Mouse (Mus musculus): ENCODE results near the gene Prpf8. TPM values are rescaled to one million over a fixed set of nuclear protein-coding genes. Genes with fewer than 3 reads are reported as not detected.

The Prpf8 gene
- polyA plus RNA-seq, 1 experiment = 148 TPM

DNA sequence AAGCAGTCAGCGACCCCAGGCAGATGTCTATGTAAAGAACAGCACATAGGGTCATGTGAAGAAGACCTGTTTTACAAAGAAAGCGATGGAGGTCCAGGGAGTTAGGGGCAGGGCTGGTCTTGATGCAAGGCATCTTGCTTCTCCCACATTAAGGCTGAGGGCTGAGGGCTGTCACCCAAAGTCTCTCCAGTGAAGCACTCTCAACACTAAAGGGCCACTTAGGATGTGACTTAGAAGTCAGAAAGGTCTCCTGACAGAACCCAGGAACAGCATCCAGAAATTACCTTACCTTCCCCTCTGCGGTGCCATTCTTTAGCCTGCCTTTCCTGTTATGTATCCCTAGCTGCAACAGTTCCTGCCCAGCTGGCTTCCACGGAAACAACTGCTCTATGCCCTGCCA is 35.0 kb downstream of the Prpf8 start:
- TF ChIP-seq POLR2A (IDR thresholded peaks at IDR 0.05; ENCODE audit: insufficient read depth, low read depth, low read length) (no peak), CTCF (IDR thresholded peaks at IDR 0.05; ENCODE audit: insufficient read depth, low read depth, low read length) (no peak)
- no peak overlapping the region for H3K4me3 ChIP-seq (ENCODE audit: insufficient read depth, low read depth, low read length)
- 83% methylated on average over 4 of the region's 4 CpGs for WGBS
- H3K27ac ChIP-seq (ENCODE audit: insufficient read depth, low read depth, low read length) = no peak overlapping the region
- peaks cover 7% of the 10 kb centered on the region for H3K4me1 ChIP-seq (ENCODE audit: control insufficient read depth, insufficient read depth, low read length)

DNA sequence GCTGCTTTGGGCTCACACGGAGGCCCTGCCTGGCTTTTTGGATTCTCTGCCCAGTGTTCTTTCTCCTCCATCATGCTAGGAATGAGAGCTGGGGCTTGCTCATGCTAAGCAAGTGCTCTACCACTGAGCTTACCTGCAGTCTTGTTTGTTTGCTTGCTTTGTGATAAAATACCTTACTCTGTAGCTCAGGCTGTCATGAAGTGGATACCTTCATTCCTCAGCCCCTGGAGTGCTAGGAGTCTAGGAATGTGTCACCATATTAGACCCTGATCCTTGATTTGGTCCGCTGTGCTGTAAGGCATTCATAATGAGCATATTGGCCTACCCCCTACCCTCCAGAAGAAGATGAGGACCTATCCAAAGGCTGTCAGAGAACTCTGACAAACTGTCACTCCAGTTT is 36.2 kb downstream of the Prpf8 start:
- WGBS = 91% methylated on average over 2 of the region's 2 CpGs
- no peak for TF ChIP-seq POLR2A (IDR thresholded peaks at IDR 0.05; ENCODE audit: insufficient read depth, low read depth, low read length)
- no peak for TF ChIP-seq CTCF (IDR thresholded peaks at IDR 0.05; ENCODE audit: insufficient read depth, low read depth, low read length)
- H3K27ac ChIP-seq (ENCODE audit: insufficient read depth, low read depth, low read length) = no peak overlapping the region

GRCm38 (mm10) chr11:75525531-75526125 is 39.0 kb downstream of the Prpf8 start:
- H3K4me1 ChIP-seq (ENCODE audit: control insufficient read depth, insufficient read depth, low read length) = no peaks in the 10 kb centered on the region
- H3K4me3 ChIP-seq (ENCODE audit: insufficient read depth, low read depth, low read length) = no peak overlapping the region
- no peak overlapping the region for H3K27ac ChIP-seq (ENCODE audit: insufficient read depth, low read depth, low read length)
- WGBS = 84% methylated on average over 15 of the region's 15 CpGs
- TF ChIP-seq POLR2A (IDR thresholded peaks at IDR 0.05; ENCODE audit: insufficient read depth, low read depth, low read length) = no peak
- TF ChIP-seq CTCF (IDR thresholded peaks at IDR 0.05; ENCODE audit: insufficient read depth, low read depth, low read length) = no peak

More for the DNA sequence above, 36.2 kb downstream of the Prpf8 start:
- no peak overlapping the region for H3K4me3 ChIP-seq (ENCODE audit: insufficient read depth, low read depth, low read length)
- peaks cover 7% of the 10 kb centered on the region for H3K4me1 ChIP-seq (ENCODE audit: control insufficient read depth, insufficient read depth, low read length)

DNA sequence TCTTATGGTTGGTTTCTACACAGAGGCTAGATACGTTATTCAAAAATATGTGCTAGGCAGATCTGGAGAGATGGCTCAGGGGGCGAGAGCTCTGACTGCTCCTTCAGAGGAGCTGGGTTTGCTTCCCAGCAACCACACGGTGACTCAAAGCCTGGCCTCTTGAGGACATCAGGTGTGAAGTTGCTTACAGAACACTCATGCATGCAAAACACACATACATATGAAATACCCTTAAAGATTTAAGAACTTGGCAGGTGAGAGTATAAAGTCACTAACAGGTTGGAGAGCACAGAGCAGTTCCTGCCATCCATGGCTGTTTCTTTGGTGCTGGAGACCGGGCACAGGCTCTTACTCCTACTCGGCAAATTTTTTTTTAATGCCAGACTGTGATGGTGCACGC is 40.3 kb downstream of the Prpf8 start:
- Histone ChIP-seq H3K4me1 (ENCODE audit: control insufficient read depth, insufficient read depth, low read length) (no peaks in the 10 kb centered on the region), H3K4me3 (ENCODE audit: insufficient read depth, low read depth, low read length) (no peak overlapping the region), H3K27ac (ENCODE audit: insufficient read depth, low read depth, low read length) (no peak overlapping the region)
- 88% methylated on average over 6 of the region's 6 CpGs for WGBS
- TF ChIP-seq CTCF (IDR thresholded peaks at IDR 0.05; ENCODE audit: insufficient read depth, low read depth, low read length) (no peak), POLR2A (IDR thresholded peaks at IDR 0.05; ENCODE audit: insufficient read depth, low read depth, low read length) (no peak)

DNA sequence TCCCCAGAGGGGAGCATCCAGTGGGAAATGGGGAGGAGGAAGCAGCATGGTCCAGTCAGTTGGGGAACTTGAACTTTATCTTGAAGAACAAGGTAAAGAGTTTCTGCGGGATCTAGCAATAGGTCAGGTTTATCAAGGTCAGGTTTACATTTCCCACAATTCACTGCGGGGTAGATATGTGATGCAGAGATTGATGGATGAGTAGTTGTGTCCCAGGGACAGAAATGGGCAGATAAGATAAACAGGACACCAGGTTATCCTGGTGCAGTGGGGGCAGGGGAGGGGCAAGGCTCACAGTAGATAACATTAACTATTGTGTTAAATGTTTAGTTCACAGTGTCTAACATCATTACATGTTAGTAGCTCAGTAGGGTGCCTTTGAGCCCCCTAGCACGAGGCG is 43.2 kb downstream of the Prpf8 start:
- H3K4me1 ChIP-seq (ENCODE audit: control insufficient read depth, insufficient read depth, low read length) = peaks cover 3% of the 10 kb centered on the region; the same call in 1 of the 2 replicates
- no peak overlapping the region for H3K27ac ChIP-seq (ENCODE audit: insufficient read depth, low read depth, low read length)
- TF ChIP-seq POLR2A (IDR thresholded peaks at IDR 0.05; ENCODE audit: insufficient read depth, low read depth, low read length) (no peak), CTCF (IDR thresholded peaks at IDR 0.05; ENCODE audit: insufficient read depth, low read depth, low read length) (no peak)
- no peak overlapping the region for H3K4me3 ChIP-seq (ENCODE audit: insufficient read depth, low read depth, low read length)
- WGBS = 53% methylated on average over 4 of the region's 4 CpGs

DNA sequence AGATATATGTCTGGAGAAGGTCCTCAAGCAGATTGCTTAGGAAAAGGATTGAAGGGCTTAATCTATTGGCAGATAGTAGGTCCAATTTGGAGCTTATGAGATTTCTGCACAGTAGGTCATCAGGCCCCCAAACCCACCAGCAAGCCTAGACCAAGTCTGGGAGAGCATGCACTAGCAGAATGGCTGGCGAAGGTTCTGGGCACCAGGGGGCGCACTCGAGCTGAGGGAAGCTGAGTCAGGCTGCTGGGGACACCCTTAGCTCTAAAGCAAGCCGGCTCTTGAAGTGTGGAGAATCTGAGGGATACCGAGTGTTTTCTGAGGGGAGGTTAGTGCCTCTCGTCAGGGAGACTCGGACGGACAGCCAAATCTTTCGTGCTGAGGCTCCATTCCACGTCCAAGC is 43.7 kb downstream of the Prpf8 start:
- TF ChIP-seq CTCF (IDR thresholded peaks at IDR 0.05; ENCODE audit: insufficient read depth, low read depth, low read length) (peak; percentile 87), POLR2A (IDR thresholded peaks at IDR 0.05; ENCODE audit: insufficient read depth, low read depth, low read length) (no peak)
- under 1% methylated on average over 10 of the region's 10 CpGs for WGBS
- Histone ChIP-seq H3K27ac (ENCODE audit: insufficient read depth, low read depth, low read length) (peak overlapping the region; percentile 83), H3K4me3 (ENCODE audit: insufficient read depth, low read depth, low read length) (peak overlapping the region; percentile 75), H3K4me1 (ENCODE audit: control insufficient read depth, insufficient read depth, low read length) (peaks cover 8% of the 10 kb centered on the region; the same call in 1 of the 2 replicates)

- Histone ChIP-seq H3K4me1 (ENCODE audit: control insufficient read depth, insufficient read depth, low read length) (peaks cover 8% of the 10 kb centered on the region; the same call in 1 of the 2 replicates), H3K27ac (ENCODE audit: insufficient read depth, low read depth, low read length) (peak overlapping the region; percentile 83), H3K4me3 (ENCODE audit: insufficient read depth, low read depth, low read length) (peak overlapping the region; percentile 75)
- TF ChIP-seq CTCF (IDR thresholded peaks at IDR 0.05; ENCODE audit: insufficient read depth, low read depth, low read length) (no peak), POLR2A (IDR thresholded peaks at IDR 0.05; ENCODE audit: insufficient read depth, low read depth, low read length) (no peak)
- under 1% methylated on average over 31 of the region's 31 CpGs for WGBS
Measured at GRCm38 (mm10) chr11:75530845-75531373, 44.3 kb downstream of the Prpf8 start.

- Histone ChIP-seq H3K4me3 (ENCODE audit: insufficient read depth, low read depth, low read length) (peak within 1 kb of the TSS; percentile 75), H3K4me1 (ENCODE audit: control insufficient read depth, insufficient read depth, low read length) (peaks cover 14% of the 10 kb centered on the region; the same call in 1 of the 2 replicates), H3K27ac (ENCODE audit: insufficient read depth, low read depth, low read length) (peak within 1 kb of the TSS; percentile 97)
- WGBS = under 1% methylated on average over 62 of the region's 62 CpGs
- no peak for TF ChIP-seq CTCF (IDR thresholded peaks at IDR 0.05; ENCODE audit: insufficient read depth, low read depth, low read length)
- TF ChIP-seq POLR2A (IDR thresholded peaks at IDR 0.05; ENCODE audit: insufficient read depth, low read depth, low read length) = peak; percentile 42
Measured at GRCm38 (mm10) chr11:75531469-75532242, 45.0 kb downstream of the Prpf8 start, which contains the start of gene Slc43a2. Gene Slc43a2, plus strand, starts transcription at chr11:75531694.

Measured in olfactory bulb, adult 2 months (tissue).